Mouse (Mus musculus) forebrain, embryonic 13.5 days (tissue): ENCODE measurements around the gene Mark2. TPM values are rescaled to one million over a fixed set of nuclear protein-coding genes. Genes with fewer than 3 reads are reported as not detected.

Experiments used
- ATAC-seq: fragments of 200-750 bp; cut with Nextera tagmentation; 2 replicates; pipeline ENCODE4 v1.8.0; 2017
- H3K27ac ChIP-seq: fragments of 300-500 bp; sonication (generic); 2 replicates; pipeline ENCODE4 v1.5.1; 2015; ENCODE audit warnings: inconsistent platforms, mild to moderate bottlenecking, moderate library complexity
- H3K27me3 ChIP-seq: fragments of 300-500 bp; sonication (generic); 2 replicates; pipeline ENCODE4 v1.6.1; 2015; ENCODE audit warnings: mild to moderate bottlenecking, inconsistent platforms
- H3K36me3 ChIP-seq: fragments of 300-500 bp; sonication (generic); 2 replicates; pipeline ENCODE4 v1.6.1; 2015; ENCODE audit warnings: mild to moderate bottlenecking, inconsistent platforms; ENCODE audit not compliant: poor library complexity, severe bottlenecking
- H3K4me1 ChIP-seq: fragments of 300-500 bp; sonication (generic); 2 replicates; pipeline ENCODE4 v1.6.1; 2015; ENCODE audit warnings: inconsistent platforms
- H3K4me2 ChIP-seq: fragments of 300-500 bp; sonication (generic); 2 replicates; pipeline ENCODE4 v1.6.1; 2015; ENCODE audit warnings: inconsistent platforms, mild to moderate bottlenecking, moderate library complexity
- H3K4me3 ChIP-seq: fragments of 300-500 bp; sonication (generic); 2 replicates; pipeline ENCODE4 v1.5.1; 2015; ENCODE audit warnings: mild to moderate bottlenecking, inconsistent platforms
- H3K9ac ChIP-seq: fragments of 300-500 bp; sonication (generic); 2 replicates; pipeline ENCODE4 v1.6.1; 2015; ENCODE audit warnings: mild to moderate bottlenecking, inconsistent platforms
- H3K9me3 ChIP-seq: fragments of 300-500 bp; sonication (generic); replicated peaks from 2 replicates; pipeline ENCODE4 v1.6.1; 2016; ENCODE audit warnings: inconsistent platforms
- WGBS: fragments of 180-500 bp; shearing (Covaris S2); methylation state at CpG from one replicate; pipeline ENCODE4 v1.1.7; 2015; 5-methylcytosine and 5-hydroxymethylcytosine counted together
- polyA plus RNA-seq: library from polyadenylated mRNA; unstranded; fragments of >200 nt; fragmentation: Nextera tagmentation; extraction: Ambion mirVana; gene quantifications from 2 replicates; pipeline ENCODE4 v1.2.1, GENCODE M21; 2015

Mark2 gene
- polyA plus RNA-seq, 1 experiment from 2014 or later: 38.3 TPM

GRCm38 (mm10) chr19:7288288-7288687, 53.4 kb downstream of the Mark2 start:
- WGBS: 87% methylated on average over 3 of the region's 3 CpGs
- H3K4me1 ChIP-seq: peaks cover 19% of the 10 kb centered on the region
- H3K4me3 ChIP-seq: no peak overlapping the region
- peaks cover 66% of the 10 kb centered on the region for H3K36me3 ChIP-seq
- H3K4me2 ChIP-seq: no peak overlapping the region
- no peaks in the 10 kb centered on the region for H3K9me3 ChIP-seq
- no peak for ATAC-seq
- H3K27me3 ChIP-seq: no peaks in the 10 kb centered on the region
- no peak overlapping the region for H3K9ac ChIP-seq
- no peak overlapping the region for H3K27ac ChIP-seq

GRCm38 (mm10) chr19:7286563-7287315, 54.9 kb downstream of the Mark2 start:
- Histone ChIP-seq H3K9me3 (no peaks in the 10 kb centered on the region), H3K4me1 (peaks cover 6% of the 10 kb centered on the region), H3K4me2 (no peak overlapping the region), H3K36me3 (peaks cover 81% of the 10 kb centered on the region), H3K27me3 (no peaks in the 10 kb centered on the region), H3K9ac (no peak overlapping the region), H3K4me3 (no peak overlapping the region), H3K27ac (no peak overlapping the region)
- ATAC-seq: no peak
- 91% methylated on average over 12 of the region's 12 CpGs for WGBS

GRCm38 (mm10) chr19:7280557-7281330, 60.9 kb downstream of the Mark2 start:
- peaks cover 36% of the 10 kb centered on the region for H3K4me1 ChIP-seq
- H3K27ac ChIP-seq: peak overlapping the region; percentile 35; the same call in 1 of the 2 replicates
- H3K9me3 ChIP-seq: no peaks in the 10 kb centered on the region
- H3K4me2 ChIP-seq: no peak overlapping the region
- peaks cover 96% of the 10 kb centered on the region for H3K36me3 ChIP-seq
- 85% methylated on average over 18 of the region's 18 CpGs for WGBS
- no peak for ATAC-seq
- no peak overlapping the region for H3K4me3 ChIP-seq
- no peak overlapping the region for H3K9ac ChIP-seq
- H3K27me3 ChIP-seq: no peaks in the 10 kb centered on the region

GRCm38 (mm10) chr19:7279114-7279513, 62.5 kb downstream of the Mark2 start:
- peaks cover 96% of the 10 kb centered on the region for H3K36me3 ChIP-seq
- no peaks in the 10 kb centered on the region for H3K27me3 ChIP-seq
- H3K4me2 ChIP-seq: no peak overlapping the region
- WGBS: 40% methylated on average over 6 of the region's 6 CpGs
- no peaks in the 10 kb centered on the region for H3K9me3 ChIP-seq
- no peak overlapping the region for H3K4me3 ChIP-seq
- ATAC-seq: peak; percentile 5; the same call in 1 of the 2 replicates
- H3K9ac ChIP-seq: 0 out of 2 replicates have a peak overlapping the region, but pooled peaks have one; percentile 17
- peaks cover 52% of the 10 kb centered on the region for H3K4me1 ChIP-seq
- H3K27ac ChIP-seq: peak overlapping the region; percentile 93

- Histone ChIP-seq H3K27ac (peak overlapping the region; percentile 93), H3K36me3 (peaks cover 96% of the 10 kb centered on the region), H3K9me3 (no peaks in the 10 kb centered on the region), H3K4me2 (no peak overlapping the region), H3K4me1 (peaks cover 58% of the 10 kb centered on the region), H3K27me3 (no peaks in the 10 kb centered on the region), H3K9ac (peak overlapping the region; percentile 17), H3K4me3 (no peak overlapping the region)
- WGBS: 74% methylated on average over 6 of the region's 6 CpGs
- no peak for ATAC-seq
Measured at GRCm38 (mm10) chr19:7278200-7278906, 63.3 kb downstream of the Mark2 start.

GRCm38 (mm10) chr19:7276796-7277195, 64.9 kb downstream of the Mark2 start:
- ATAC-seq: no peak
- H3K27ac ChIP-seq: peak overlapping the region; percentile 93
- H3K9ac ChIP-seq: peak overlapping the region; percentile 16; the same call in 1 of the 2 replicates
- no peaks in the 10 kb centered on the region for H3K27me3 ChIP-seq
- H3K4me3 ChIP-seq: no peak overlapping the region
- no peak overlapping the region for H3K4me2 ChIP-seq
- WGBS: 58% methylated on average over 7 of the region's 7 CpGs
- H3K36me3 ChIP-seq: peaks cover 96% of the 10 kb centered on the region
- no peaks in the 10 kb centered on the region for H3K9me3 ChIP-seq
- peaks cover 66% of the 10 kb centered on the region for H3K4me1 ChIP-seq

GRCm38 (mm10) chr19:7276053-7276659, 65.5 kb downstream of the Mark2 start:
- peak overlapping the region; percentile 49 for H3K9ac ChIP-seq
- no peaks in the 10 kb centered on the region for H3K9me3 ChIP-seq
- peaks cover 96% of the 10 kb centered on the region for H3K36me3 ChIP-seq
- WGBS: 28% methylated on average over 7 of the region's 7 CpGs
- H3K27me3 ChIP-seq: no peaks in the 10 kb centered on the region
- H3K27ac ChIP-seq: peak overlapping the region; percentile 93
- H3K4me3 ChIP-seq: no peak overlapping the region; the same call in 1 of the 2 replicates
- H3K4me2 ChIP-seq: peak overlapping the region; percentile 27; the same call in 1 of the 2 replicates
- 0 out of 2 replicates have a peak, but pooled peaks have one; percentile 12 for ATAC-seq
- peaks cover 73% of the 10 kb centered on the region for H3K4me1 ChIP-seq

- no peaks in the 10 kb centered on the region for H3K9me3 ChIP-seq
- H3K4me2 ChIP-seq: peak overlapping the region; percentile 27
- peak overlapping the region; percentile 47 for H3K9ac ChIP-seq
- peaks cover 96% of the 10 kb centered on the region for H3K36me3 ChIP-seq
- H3K4me1 ChIP-seq: peaks cover 75% of the 10 kb centered on the region
- WGBS: 50% methylated on average over 7 of the region's 7 CpGs
- no peaks in the 10 kb centered on the region for H3K27me3 ChIP-seq
- ATAC-seq: no peak
- H3K27ac ChIP-seq: peak overlapping the region; percentile 93
- peak overlapping the region; percentile 10; the same call in 1 of the 2 replicates for H3K4me3 ChIP-seq
Measured at GRCm38 (mm10) chr19:7275131-7275789, 66.4 kb downstream of the Mark2 start.

GRCm38 (mm10) chr19:7274326-7274990, 67.2 kb downstream of the Mark2 start:
- Histone ChIP-seq H3K9me3 (no peaks in the 10 kb centered on the region), H3K36me3 (peaks cover 95% of the 10 kb centered on the region), H3K4me1 (peaks cover 81% of the 10 kb centered on the region), H3K4me2 (peak overlapping the region; percentile 27), H3K4me3 (0 out of 2 replicates have a peak overlapping the region, but pooled peaks have one; percentile 4), H3K9ac (peak overlapping the region; percentile 47), H3K27ac (peak overlapping the region; percentile 93), H3K27me3 (no peaks in the 10 kb centered on the region)
- ATAC-seq: peak; percentile 28; the same call in 1 of the 2 replicates
- WGBS: 75% methylated on average over 12 of the region's 13 CpGs

- Histone ChIP-seq H3K4me3 (no peak overlapping the region), H3K27me3 (no peaks in the 10 kb centered on the region), H3K4me2 (no peak overlapping the region), H3K9ac (no peak overlapping the region), H3K9me3 (no peaks in the 10 kb centered on the region), H3K27ac (peak overlapping the region; percentile 93; the same call in 1 of the 2 replicates), H3K36me3 (peaks cover 87% of the 10 kb centered on the region), H3K4me1 (peaks cover 77% of the 10 kb centered on the region)
- ATAC-seq: no peak
- WGBS: 91% methylated on average over 4 of the region's 4 CpGs
Measured at GRCm38 (mm10) chr19:7273486-7273885, 68.2 kb downstream of the Mark2 start.
